Mouse (Mus musculus) olfactory bulb, adult 2 months (tissue): ENCODE measurements at regions not wholly inside any gene's neighbourhood (a gene's known extent, or its start where the extent isn't known, plus 50 kb on each side); places are given as distances from the start of the nearest gene placed in this dataset.

ENCODE experiments used
- H3K27ac ChIP-seq: fragments of 200-500 bp; 2 replicates; pipeline ENCODE4 v1.5.1; 2012; ENCODE audit warnings: low read depth, low read length; ENCODE audit not compliant: insufficient read depth
- H3K4me1 ChIP-seq: fragments of 200-500 bp; 2 replicates; pipeline ENCODE4 v1.6.1; 2012; ENCODE audit warnings: low read length; ENCODE audit not compliant: control insufficient read depth, insufficient read depth
- H3K4me3 ChIP-seq: fragments of 200-500 bp; 2 replicates; pipeline ENCODE4 v1.5.1; 2012; ENCODE audit warnings: mild to moderate bottlenecking, low read depth, low read length, moderate library complexity; ENCODE audit not compliant: insufficient read depth
- CTCF ChIP-seq: fragments of 200-500 bp; IDR thresholded peaks from 2 replicates; pipeline ENCODE4 v1.5.1; 2012; ENCODE audit warnings: low read depth, mild to moderate bottlenecking, low read length, moderate library complexity; ENCODE audit not compliant: insufficient read depth
- POLR2A ChIP-seq: fragments of 200-500 bp; IDR thresholded peaks from 2 replicates; pipeline ENCODE4 v1.6.1; 2012; ENCODE audit warnings: mild to moderate bottlenecking, low read depth, low read length, moderate library complexity; ENCODE audit not compliant: insufficient read depth
- WGBS: fragments of 180-500 bp; shearing (Covaris S2); methylation state at CpG from one replicate; pipeline ENCODE4 v1.1.7; 2018; 5-methylcytosine and 5-hydroxymethylcytosine counted together

- TF ChIP-seq POLR2A, result no peak
- TF ChIP-seq CTCF, result no peak
- Histone ChIP-seq H3K4me3 (no peak overlapping the region), H3K4me1 (no peaks in the 10 kb centered on the region), H3K27ac (no peak overlapping the region)
- WGBS, result 91% methylated on average over 20 of the region's 20 CpGs
Observed at GRCm38 (mm10) chr14:72172549-72173405, 318.9 kb downstream of the Gm9195 start.

- H3K4me3 ChIP-seq, result no peak overlapping the region
- TF ChIP-seq CTCF (no peak), POLR2A (no peak)
- 96% methylated on average over 3 of the region's 3 CpGs for WGBS
- H3K27ac ChIP-seq, result no peak overlapping the region
- no peaks in the 10 kb centered on the region for H3K4me1 ChIP-seq
Observed at GRCm38 (mm10) chr14:72171777-72172176, 319.9 kb downstream of the Gm9195 start.

- no peak overlapping the region for H3K4me3 ChIP-seq
- no peak overlapping the region for H3K27ac ChIP-seq
- TF ChIP-seq CTCF (no peak), POLR2A (no peak)
- 24% methylated on average over 13 of the region's 13 CpGs for WGBS
- H3K4me1 ChIP-seq, result peaks cover 7% of the 10 kb centered on the region
Observed at GRCm38 (mm10) chr14:72158537-72159323, 332.9 kb downstream of the Gm9195 start.

GRCm38 (mm10) chr14:72155197-72155907, 336.3 kb downstream of the Gm9195 start:
- Histone ChIP-seq H3K27ac (0 out of 2 replicates have a peak overlapping the region, but pooled peaks have one; percentile 30), H3K4me1 (peaks cover 7% of the 10 kb centered on the region), H3K4me3 (no peak overlapping the region)
- TF ChIP-seq POLR2A, result no peak
- TF ChIP-seq CTCF, result no peak
- WGBS, result 15% methylated on average over 11 of the region's 11 CpGs

GRCm38 (mm10) chr14:72151676-72152075, 340.0 kb downstream of the Gm9195 start:
- 90% methylated on average over 4 of the region's 4 CpGs for WGBS
- no peak overlapping the region for H3K27ac ChIP-seq
- TF ChIP-seq CTCF (no peak), POLR2A (no peak)
- H3K4me1 ChIP-seq, result no peaks in the 10 kb centered on the region; the same call in 1 of the 2 replicates
- H3K4me3 ChIP-seq, result no peak overlapping the region

GRCm38 (mm10) chr14:72149463-72149862, 342.2 kb downstream of the Gm9195 start:
- WGBS, result 44% methylated on average over 4 of the region's 4 CpGs
- no peak for TF ChIP-seq CTCF
- no peak for TF ChIP-seq POLR2A
- H3K4me3 ChIP-seq, result no peak overlapping the region

GRCm38 (mm10) chr14:72148886-72149285, 342.8 kb downstream of the Gm9195 start:
- H3K27ac ChIP-seq, result no peak overlapping the region
- WGBS, result 59% methylated on average over 1 of the region's 1 CpGs
- H3K4me3 ChIP-seq, result no peak overlapping the region
- no peaks in the 10 kb centered on the region for H3K4me1 ChIP-seq
- TF ChIP-seq CTCF, result no peak
- no peak for TF ChIP-seq POLR2A

More at GRCm38 (mm10) chr14:72149463-72149862, 342.2 kb downstream of the Gm9195 start:
- Histone ChIP-seq H3K4me1 (no peaks in the 10 kb centered on the region), H3K27ac (no peak overlapping the region)

GRCm38 (mm10) chr14:72146381-72146780, 345.3 kb downstream of the Gm9195 start:
- H3K27ac ChIP-seq, result no peak overlapping the region
- no peak for TF ChIP-seq POLR2A
- no peak for TF ChIP-seq CTCF
- no peak overlapping the region for H3K4me3 ChIP-seq
- WGBS, result 70% methylated on average over 2 of the region's 2 CpGs
- no peaks in the 10 kb centered on the region for H3K4me1 ChIP-seq

GRCm38 (mm10) chr14:72142883-72143487, 348.7 kb downstream of the Gm9195 start:
- TF ChIP-seq POLR2A (no peak), CTCF (no peak)
- H3K4me3 ChIP-seq, result no peak overlapping the region
- no peaks in the 10 kb centered on the region for H3K4me1 ChIP-seq
- WGBS, result 68% methylated on average over 6 of the region's 6 CpGs
- H3K27ac ChIP-seq, result no peak overlapping the region
